Mouse (Mus musculus) bone marrow macrophage, adult 2 months (primary cell): ENCODE measurements around the gene Cdk8.

ENCODE experiments used
- CTCF ChIP-seq: IDR thresholded peaks from 2 replicates; pipeline ENCODE4 v1.5.1; 2012; ENCODE audit warnings: low read depth, mild to moderate bottlenecking, low read length, moderate library complexity
- POLR2A ChIP-seq: IDR thresholded peaks from 2 replicates; pipeline ENCODE4 v1.6.1; 2012; ENCODE audit warnings: mild to moderate bottlenecking, low read depth, low read length, borderline replicate concordance

DNA sequence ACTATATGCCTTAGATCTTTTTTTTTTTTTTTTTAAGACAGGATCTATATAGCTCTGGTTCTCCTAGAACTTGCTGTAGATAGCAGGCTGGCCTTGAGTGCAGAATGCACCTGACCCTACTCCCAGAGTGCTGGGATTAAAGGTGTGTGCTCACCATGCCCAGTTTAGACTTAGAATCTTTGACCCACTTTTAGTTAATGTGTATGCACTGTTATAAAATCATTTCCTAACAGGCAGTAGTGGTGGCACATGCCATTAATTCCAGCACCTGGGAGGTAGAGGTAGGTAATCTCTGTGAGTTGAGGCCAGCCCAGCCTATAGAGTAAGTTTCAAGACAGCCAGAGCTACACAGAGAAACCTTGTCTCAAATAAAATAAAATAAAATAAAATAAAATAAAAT is 32.0 kb upstream of the Cdk8 start:
- TF ChIP-seq CTCF (no peak), POLR2A (no peak)
